Mouse (Mus musculus) hindbrain, embryonic 13.5 days (tissue): ENCODE data around the gene Kcnb1. TPM values are rescaled to one million over a fixed set of nuclear protein-coding genes. Genes with fewer than 3 reads are reported as not detected.
A peak's percentile ranks its signal among the peaks of the same experiment; 100 is the strongest.

Source experiments
- ATAC-seq: fragments of 200-750 bp; cut with Nextera tagmentation; 2 replicates; pipeline ENCODE4 v1.8.0; 2017; ENCODE audit warnings: moderate TSS enrichment; ENCODE audit not compliant: low FRiP score
- H3K27ac ChIP-seq: fragments of 300-500 bp; sonication (generic); 2 replicates; pipeline ENCODE4 v1.5.1; 2015; ENCODE audit warnings: inconsistent platforms, mild to moderate bottlenecking, moderate library complexity
- H3K27me3 ChIP-seq: fragments of 300-500 bp; sonication (generic); 2 replicates; pipeline ENCODE4 v1.6.1; 2015; ENCODE audit warnings: mild to moderate bottlenecking, inconsistent platforms
- H3K36me3 ChIP-seq: fragments of 300-500 bp; sonication (generic); 2 replicates; pipeline ENCODE4 v1.6.1; 2015; ENCODE audit warnings: mild to moderate bottlenecking, inconsistent platforms
- H3K4me1 ChIP-seq: fragments of 300-500 bp; sonication (generic); replicated peaks from 2 replicates; pipeline ENCODE4 v1.6.1; 2015; ENCODE audit warnings: inconsistent platforms
- H3K4me2 ChIP-seq: fragments of 300-500 bp; sonication (generic); 2 replicates; pipeline ENCODE4 v1.6.1; 2015; ENCODE audit warnings: inconsistent platforms, mild to moderate bottlenecking, moderate library complexity
- H3K4me3 ChIP-seq: fragments of 300-500 bp; sonication (generic); 2 replicates; pipeline ENCODE4 v1.5.1; 2015; ENCODE audit warnings: mild to moderate bottlenecking, inconsistent platforms
- H3K9ac ChIP-seq: fragments of 300-500 bp; sonication (generic); 2 replicates; pipeline ENCODE4 v1.6.1; 2015; ENCODE audit warnings: mild to moderate bottlenecking, inconsistent platforms
- H3K9me3 ChIP-seq: fragments of 300-500 bp; sonication (generic); 2 replicates; pipeline ENCODE4 v1.6.1; 2016; ENCODE audit warnings: inconsistent platforms
- WGBS: fragments of 180-500 bp; shearing (Covaris S2); methylation state at CpG from one replicate; pipeline ENCODE4 v1.1.7; 2015; 5-methylcytosine and 5-hydroxymethylcytosine counted together
- polyA plus RNA-seq: library from polyadenylated mRNA; unstranded; fragments of >200 nt; fragmentation: Nextera tagmentation; extraction: Ambion mirVana; gene quantifications from 2 replicates; pipeline ENCODE4 v1.2.1, GENCODE M21; 2015

Gene Kcnb1
- polyA plus RNA-seq, 1 experiment from 2014 or later, result 2.2 TPM

DNA sequence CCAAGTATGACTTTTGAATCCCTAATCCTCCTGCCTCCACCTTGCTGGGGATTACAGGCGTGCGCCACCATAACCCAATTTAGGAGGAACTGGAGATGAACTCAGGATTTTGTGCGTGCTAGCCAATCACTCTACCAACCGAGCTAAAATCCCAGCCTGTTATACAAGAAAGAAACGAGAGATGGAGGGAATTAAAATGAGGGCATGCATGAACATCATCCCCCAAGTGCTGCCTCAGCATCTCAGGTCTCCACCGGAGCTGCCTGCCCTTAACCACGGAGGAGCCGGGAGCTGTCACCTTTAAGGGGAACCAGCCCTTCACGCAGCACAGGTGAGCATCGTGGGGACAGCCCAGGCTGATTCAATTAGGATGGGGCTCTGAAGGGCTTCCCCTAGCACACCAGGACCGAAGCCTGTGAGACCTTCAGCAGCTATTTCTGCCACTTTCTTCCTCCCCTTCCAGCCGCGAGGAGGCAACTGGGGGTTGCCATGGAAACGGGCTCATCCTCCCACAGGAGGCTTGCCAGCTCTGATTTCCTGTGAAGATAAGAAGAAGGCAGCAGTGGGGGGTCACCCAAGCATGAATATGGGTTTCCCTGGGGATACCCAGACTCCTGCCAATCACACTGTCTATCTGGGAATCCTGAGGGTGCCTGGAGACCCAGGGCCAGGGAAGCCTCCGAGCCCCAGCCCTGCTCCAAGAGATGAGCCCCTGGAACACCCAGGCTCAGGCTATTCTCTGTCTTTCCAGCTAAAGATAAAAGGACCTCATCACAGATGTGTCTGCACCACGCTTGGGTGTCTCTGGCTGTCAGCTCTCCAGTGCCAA lies 11.7 kb upstream of the Kcnb1 start:
- Histone ChIP-seq H3K27ac (peak overlapping the region; percentile 89), H3K4me1 (peaks cover 33% of the 10 kb centered on the region), H3K9me3 (no peaks in the 10 kb centered on the region), H3K27me3 (no peaks in the 10 kb centered on the region), H3K4me3 (no peak overlapping the region), H3K4me2 (peak overlapping the region; percentile 43), H3K9ac (peak overlapping the region; percentile 40; the same call in 1 of the 2 replicates), H3K36me3 (no peaks in the 10 kb centered on the region)
- WGBS, result 27% methylated on average over 16 of the region's 16 CpGs
- peak; percentile 67 for ATAC-seq

DNA sequence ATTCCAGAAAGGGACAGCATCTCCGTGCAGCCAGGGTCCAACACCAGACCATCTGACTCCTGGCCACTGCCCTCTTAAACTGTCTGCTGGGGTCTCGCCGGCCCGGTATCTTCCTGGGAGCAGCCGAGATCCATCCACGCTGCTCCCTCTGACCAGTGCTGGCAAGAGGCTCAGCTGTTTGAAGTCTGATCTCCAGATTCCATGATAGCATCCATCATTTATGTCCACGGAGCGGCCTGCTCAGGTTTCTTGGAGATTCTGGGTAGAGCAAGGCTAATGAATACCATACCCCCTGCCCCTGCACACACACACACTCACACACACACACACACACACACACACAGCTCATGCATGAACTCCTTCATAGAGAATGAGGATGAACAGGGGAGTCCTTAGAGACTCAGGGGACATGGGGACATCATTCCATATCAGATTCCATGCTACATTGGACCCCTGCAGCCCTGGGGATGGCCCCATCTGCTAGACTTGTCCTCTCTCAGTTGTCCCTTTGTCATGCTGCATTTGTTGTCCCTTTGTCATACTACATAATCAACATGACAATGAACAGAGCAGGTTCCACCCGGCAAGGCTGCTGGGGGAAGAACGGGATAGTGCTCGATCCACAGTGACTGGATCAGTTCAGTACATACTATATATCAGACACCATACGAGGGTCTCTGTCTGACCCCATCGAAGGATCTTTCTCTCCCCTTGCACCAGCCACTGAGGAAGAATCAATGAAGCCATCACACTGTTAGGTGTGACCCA lies 8.9 kb upstream of the Kcnb1 start:
- no peaks in the 10 kb centered on the region for H3K36me3 ChIP-seq
- H3K27me3 ChIP-seq, result no peaks in the 10 kb centered on the region
- no peak overlapping the region for H3K4me2 ChIP-seq
- ATAC-seq, result no peak
- H3K9ac ChIP-seq, result no peak overlapping the region
- peaks cover 33% of the 10 kb centered on the region for H3K4me1 ChIP-seq
- 45% methylated on average over 13 of the region's 13 CpGs for WGBS
- no peak overlapping the region for H3K4me3 ChIP-seq
- H3K27ac ChIP-seq, result 0 out of 2 replicates have a peak overlapping the region, but pooled peaks have one; percentile 23
- H3K9me3 ChIP-seq, result no peaks in the 10 kb centered on the region

DNA sequence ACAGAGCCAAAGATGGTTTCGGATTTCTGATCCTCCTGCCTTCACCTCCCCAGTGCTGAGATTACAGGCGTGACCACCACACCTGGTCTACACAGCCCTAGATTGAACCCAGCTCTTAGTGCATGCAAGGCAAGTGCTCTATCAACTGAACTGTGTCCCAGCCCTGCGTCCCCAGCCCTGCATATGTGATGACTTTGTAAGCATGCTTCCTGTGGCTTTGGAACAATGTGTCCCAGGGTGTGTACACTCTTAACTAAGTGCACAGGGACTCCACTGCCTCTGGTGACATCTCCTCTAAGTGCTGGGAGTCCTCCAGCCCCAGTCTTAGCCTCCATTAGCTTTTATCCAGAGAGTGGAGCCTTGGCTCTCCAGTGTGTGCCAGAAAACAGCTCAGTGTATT lies 3.4 kb upstream of the Kcnb1 start:
- Histone ChIP-seq H3K36me3 (no peaks in the 10 kb centered on the region), H3K4me3 (no peak overlapping the region), H3K4me1 (peaks cover 26% of the 10 kb centered on the region), H3K27ac (no peak overlapping the region), H3K9ac (no peak overlapping the region), H3K27me3 (peaks cover 33% of the 10 kb centered on the region), H3K4me2 (no peak overlapping the region), H3K9me3 (no peaks in the 10 kb centered on the region)
- ATAC-seq, result no peak
- WGBS, result 87% methylated on average over 3 of the region's 3 CpGs

DNA sequence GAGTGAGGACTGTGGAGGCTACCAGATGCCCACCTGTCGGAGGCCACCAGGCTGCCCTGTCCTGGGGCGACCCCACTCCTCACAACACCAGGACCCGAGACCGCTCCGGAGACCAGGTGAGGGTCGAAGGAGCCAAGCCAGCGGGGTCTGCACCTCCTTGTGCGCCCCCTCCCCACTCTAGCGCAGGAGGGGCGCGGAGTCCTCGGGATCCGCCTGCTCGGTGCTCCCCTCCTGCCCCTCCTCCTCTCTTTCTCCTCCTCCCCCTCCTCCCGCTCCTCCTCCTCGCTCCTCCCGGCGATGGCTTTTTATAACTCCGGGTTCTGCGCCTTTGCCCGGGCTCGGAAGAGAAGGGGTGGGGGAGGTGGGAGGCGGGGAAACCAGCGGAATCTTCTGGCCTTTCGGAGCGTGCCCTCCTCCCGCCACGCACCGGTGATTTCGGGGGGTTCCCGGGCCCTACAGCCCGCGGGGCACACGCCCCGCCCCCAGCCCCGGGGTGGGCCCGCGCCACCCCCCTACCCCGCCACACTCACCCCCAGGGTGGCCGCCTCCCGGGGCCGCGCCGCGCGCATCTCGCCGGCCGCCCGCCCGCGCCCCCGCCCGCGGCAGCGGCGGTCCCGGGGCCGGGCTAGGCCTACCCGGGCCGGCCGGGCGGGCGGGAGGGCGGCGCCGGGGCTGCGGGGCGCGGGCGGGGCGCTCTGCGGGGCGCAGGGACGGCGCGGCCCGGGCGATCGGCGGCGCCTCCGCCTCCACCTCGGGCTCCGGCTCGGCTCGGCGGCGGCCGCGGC lies 472 bp downstream of the Kcnb1 start:
- Histone ChIP-seq H3K27me3 (peaks cover 59% of the 10 kb centered on the region), H3K36me3 (no peaks in the 10 kb centered on the region), H3K9ac (peak overlapping the region; percentile 76), H3K4me1 (peaks cover 50% of the 10 kb centered on the region), H3K27ac (peak overlapping the region; percentile 58; the same call in 1 of the 2 replicates), H3K4me3 (peak overlapping the region; percentile 61), H3K4me2 (peak overlapping the region; percentile 76), H3K9me3 (no peaks in the 10 kb centered on the region)
- 1% methylated on average over 51 of the region's 91 CpGs for WGBS
- ATAC-seq, result peak; percentile 57; the same call in 1 of the 2 replicates

DNA sequence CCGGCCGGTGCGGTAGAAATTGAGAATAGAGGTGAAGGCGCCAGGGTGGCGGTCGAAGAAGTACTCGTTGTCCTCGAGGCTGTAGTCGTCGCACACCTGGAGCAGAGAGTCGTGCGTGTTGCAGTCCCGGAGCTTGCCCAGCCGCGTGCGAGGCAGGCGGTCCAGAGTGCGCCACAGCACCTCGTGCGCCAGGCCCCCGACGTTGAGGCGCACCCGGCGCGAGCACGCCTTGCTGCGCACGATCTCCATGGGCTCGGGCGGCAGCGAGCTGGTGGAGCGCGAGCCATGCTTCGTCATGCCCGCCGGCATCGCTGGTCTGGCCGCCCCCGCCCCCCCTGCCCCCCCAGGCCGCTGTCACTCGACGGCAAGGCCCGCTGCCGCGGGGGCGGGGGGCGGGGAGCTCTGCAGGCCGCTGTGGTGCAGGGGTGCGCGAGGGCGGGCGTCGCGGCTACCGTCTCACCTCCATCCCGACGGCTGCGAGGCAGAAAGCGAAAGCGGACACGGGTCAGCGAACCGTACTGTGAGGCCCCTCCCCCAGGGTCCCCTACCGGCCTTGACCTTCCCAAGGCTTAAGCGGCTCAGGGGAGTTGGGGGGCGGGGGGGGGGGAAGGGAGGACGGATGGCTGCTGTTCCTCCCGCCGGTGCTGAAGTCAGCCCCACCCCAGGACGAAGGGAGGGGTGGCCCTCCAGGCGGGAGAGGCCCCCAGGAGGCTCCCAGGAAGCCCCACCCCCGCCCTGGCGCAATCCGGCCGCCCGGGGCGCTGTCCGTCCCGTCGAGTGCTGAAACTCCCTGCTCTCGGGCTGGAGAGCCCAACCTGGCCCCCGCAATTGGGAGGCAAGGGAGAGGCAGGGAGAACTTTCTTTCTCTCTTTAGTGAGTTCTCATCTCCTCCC lies 1.4 kb downstream of the Kcnb1 start:
- H3K4me2 ChIP-seq, result peak overlapping the region; percentile 76
- H3K27me3 ChIP-seq, result peaks cover 59% of the 10 kb centered on the region
- H3K9me3 ChIP-seq, result no peaks in the 10 kb centered on the region
- H3K4me3 ChIP-seq, result peak overlapping the region; percentile 61
- no peaks in the 10 kb centered on the region for H3K36me3 ChIP-seq
- H3K9ac ChIP-seq, result peak overlapping the region; percentile 76
- ATAC-seq, result 0 out of 2 replicates have a peak, but pooled peaks have one; percentile 19
- H3K4me1 ChIP-seq, result peaks cover 54% of the 10 kb centered on the region
- 14% methylated on average over 72 of the region's 83 CpGs for WGBS
- H3K27ac ChIP-seq, result no peak overlapping the region

DNA sequence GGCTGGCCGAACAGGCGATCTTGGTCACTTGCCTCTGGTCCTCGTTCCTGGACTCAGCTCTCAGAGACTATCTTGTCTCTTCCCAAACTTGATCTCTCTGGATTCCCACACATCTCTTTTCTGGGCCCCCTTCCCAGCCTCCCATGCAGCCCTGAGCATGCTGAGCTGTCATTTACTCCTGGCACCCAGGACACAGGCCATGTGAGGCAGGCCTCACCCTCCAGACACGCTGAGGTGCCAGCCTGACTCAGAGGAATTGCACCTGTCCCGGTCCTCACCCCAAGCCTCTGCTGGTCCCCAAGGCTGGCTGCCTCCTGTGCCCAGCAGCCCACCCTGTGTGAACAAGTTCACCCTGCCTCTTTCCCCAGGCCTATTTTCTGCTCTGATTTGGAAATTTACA lies 2.8 kb downstream of the Kcnb1 start:
- WGBS, result 90% methylated on average over 5 of the region's 5 CpGs
- no peak overlapping the region for H3K9ac ChIP-seq
- H3K4me3 ChIP-seq, result no peak overlapping the region
- H3K9me3 ChIP-seq, result no peaks in the 10 kb centered on the region
- H3K4me2 ChIP-seq, result no peak overlapping the region
- peaks cover 54% of the 10 kb centered on the region for H3K27me3 ChIP-seq
- peaks cover 7% of the 10 kb centered on the region for H3K36me3 ChIP-seq
- H3K27ac ChIP-seq, result no peak overlapping the region
- H3K4me1 ChIP-seq, result peaks cover 54% of the 10 kb centered on the region
- ATAC-seq, result no peak

DNA sequence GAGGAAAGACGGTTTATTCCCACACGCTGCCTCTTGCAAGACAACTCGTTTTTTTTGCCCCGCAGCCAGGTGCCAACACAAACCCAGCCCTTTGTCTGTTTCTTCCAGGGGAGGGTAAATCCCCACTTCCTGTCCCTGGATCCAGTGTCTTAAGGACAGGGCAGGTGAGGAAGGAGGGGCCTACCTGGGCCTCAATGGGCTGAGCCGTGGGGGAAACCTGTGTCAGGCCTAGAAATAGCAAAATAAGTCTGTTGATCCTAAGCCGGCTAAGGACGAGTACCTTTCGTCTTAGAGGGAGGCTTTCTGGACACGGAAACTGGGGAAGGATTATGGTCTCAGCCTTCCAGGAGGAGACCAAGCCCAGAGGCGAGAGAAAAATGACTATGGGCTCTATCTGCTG lies 3.4 kb downstream of the Kcnb1 start:
- peaks cover 7% of the 10 kb centered on the region for H3K36me3 ChIP-seq
- H3K4me1 ChIP-seq, result peaks cover 54% of the 10 kb centered on the region
- ATAC-seq, result no peak
- no peak overlapping the region for H3K4me2 ChIP-seq
- H3K9me3 ChIP-seq, result no peaks in the 10 kb centered on the region
- H3K9ac ChIP-seq, result no peak overlapping the region; the same call in 1 of the 2 replicates
- H3K4me3 ChIP-seq, result no peak overlapping the region
- 56% methylated on average over 10 of the region's 10 CpGs for WGBS
- peaks cover 49% of the 10 kb centered on the region for H3K27me3 ChIP-seq
- H3K27ac ChIP-seq, result no peak overlapping the region

DNA sequence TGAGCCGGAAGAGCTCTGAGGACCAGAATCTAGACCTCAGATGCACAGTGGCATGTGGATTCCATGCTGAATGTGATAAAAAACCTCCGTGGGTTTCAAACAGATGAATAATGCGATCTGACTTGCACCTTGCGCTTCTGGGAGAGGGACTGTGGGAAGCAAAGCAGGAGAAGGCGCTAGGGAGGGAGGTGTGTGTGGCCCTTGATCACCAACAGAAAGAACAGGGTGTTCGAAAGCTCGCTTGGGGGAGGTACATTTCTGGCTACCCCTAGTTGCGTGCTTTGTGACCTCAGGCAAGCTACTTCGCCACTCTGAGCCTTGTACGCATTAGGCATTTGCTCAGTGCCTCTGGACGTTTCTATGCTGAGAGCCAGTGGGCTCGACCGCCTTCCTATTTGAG lies 4.0 kb downstream of the Kcnb1 start:
- Histone ChIP-seq H3K9ac (peak overlapping the region; percentile 15; the same call in 1 of the 2 replicates), H3K4me1 (peaks cover 50% of the 10 kb centered on the region), H3K9me3 (no peaks in the 10 kb centered on the region), H3K4me3 (no peak overlapping the region), H3K36me3 (peaks cover 7% of the 10 kb centered on the region), H3K4me2 (no peak overlapping the region), H3K27me3 (peaks cover 43% of the 10 kb centered on the region), H3K27ac (no peak overlapping the region)
- ATAC-seq, result no peak
- 60% methylated on average over 13 of the region's 13 CpGs for WGBS

DNA sequence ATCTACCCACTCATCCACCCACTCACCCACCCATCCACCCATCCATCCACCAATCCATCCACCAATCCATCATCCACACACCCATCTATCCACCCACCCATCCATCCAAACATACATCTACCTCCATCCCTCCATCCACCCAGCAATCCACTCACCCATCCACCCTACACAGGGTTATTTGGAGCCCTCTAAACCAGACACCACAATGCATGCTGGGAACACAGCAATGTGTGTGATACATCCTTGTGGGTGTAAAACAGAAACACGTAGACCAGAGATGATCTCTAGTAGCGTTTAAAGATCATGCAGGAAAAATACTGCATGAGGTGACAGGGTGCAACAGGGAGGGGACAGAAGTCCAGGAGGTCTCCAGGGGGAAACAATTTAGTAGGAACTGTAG lies 4.5 kb downstream of the Kcnb1 start:
- Histone ChIP-seq H3K9me3 (no peaks in the 10 kb centered on the region), H3K27me3 (peaks cover 38% of the 10 kb centered on the region), H3K4me2 (no peak overlapping the region), H3K36me3 (peaks cover 7% of the 10 kb centered on the region), H3K4me3 (no peak overlapping the region), H3K4me1 (peaks cover 45% of the 10 kb centered on the region), H3K27ac (no peak overlapping the region), H3K9ac (no peak overlapping the region)
- no peak for ATAC-seq
- WGBS, result 85% methylated on average over 2 of the region's 2 CpGs

DNA sequence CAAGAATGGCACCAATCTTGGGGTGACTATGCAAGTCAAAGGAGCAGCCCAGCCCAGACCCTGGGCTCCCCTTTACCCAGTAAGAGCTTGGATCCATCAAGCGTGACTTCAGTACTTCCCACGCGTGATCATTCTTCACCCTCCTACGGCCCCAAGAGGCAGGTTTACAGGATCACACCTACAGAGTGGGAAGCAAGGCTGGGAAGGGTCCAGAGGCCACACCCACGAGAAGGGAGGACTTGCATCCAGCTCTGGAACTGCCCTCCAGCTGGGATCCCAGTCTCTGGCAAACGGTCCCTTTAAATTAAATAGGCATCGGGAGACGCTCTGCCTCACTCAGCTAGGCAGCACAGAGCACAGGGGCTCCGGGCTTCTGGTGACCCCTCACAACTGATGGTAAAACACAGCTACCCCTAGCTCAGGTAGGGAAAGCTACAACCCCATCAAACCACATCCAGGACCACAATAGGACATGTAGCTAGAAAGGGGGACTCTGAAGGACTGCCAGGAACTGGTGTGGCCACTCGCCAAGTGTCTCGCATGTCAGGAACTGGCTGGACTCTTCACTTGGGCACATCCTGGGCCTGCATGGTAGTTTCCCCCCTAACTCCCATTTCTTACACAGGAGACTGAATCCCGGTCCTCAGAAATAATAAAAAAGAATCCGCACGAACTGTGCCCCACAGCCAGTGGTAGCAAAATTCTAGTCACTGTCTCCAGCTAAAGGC lies 8.1 kb downstream of the Kcnb1 start:
- WGBS, result 88% methylated on average over 14 of the region's 14 CpGs
- no peak for ATAC-seq
- Histone ChIP-seq H3K4me3 (no peak overlapping the region), H3K27me3 (peaks cover 10% of the 10 kb centered on the region), H3K36me3 (peaks cover 7% of the 10 kb centered on the region), H3K9me3 (no peaks in the 10 kb centered on the region), H3K27ac (no peak overlapping the region), H3K4me1 (peaks cover 24% of the 10 kb centered on the region), H3K9ac (no peak overlapping the region), H3K4me2 (no peak overlapping the region)

DNA sequence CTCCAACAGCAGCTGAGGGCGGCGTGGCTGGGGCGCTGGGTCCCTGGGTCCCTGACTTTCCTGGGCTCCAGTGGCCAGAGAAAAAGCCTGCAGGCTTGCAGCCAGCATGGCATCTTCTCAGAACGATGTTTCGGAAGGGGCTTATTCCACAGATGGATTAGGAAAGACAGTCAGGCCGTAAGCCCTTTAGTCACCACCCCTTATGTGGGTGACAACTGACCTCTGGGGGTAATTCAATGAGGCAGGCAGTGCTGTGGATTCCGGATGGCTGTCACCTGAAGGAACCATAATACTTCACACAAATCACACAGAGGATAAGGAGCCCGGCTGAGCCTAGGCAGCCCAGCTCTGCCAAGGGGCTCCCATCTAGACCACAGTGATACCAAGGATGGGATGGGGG lies 8.9 kb downstream of the Kcnb1 start:
- Histone ChIP-seq H3K9ac (no peak overlapping the region), H3K4me2 (no peak overlapping the region), H3K36me3 (peaks cover 7% of the 10 kb centered on the region), H3K9me3 (no peaks in the 10 kb centered on the region), H3K4me3 (no peak overlapping the region), H3K27ac (no peak overlapping the region), H3K4me1 (peaks cover 17% of the 10 kb centered on the region), H3K27me3 (peaks cover 6% of the 10 kb centered on the region; the same call in 1 of the 2 replicates)
- 87% methylated on average over 8 of the region's 8 CpGs for WGBS
- no peak for ATAC-seq
